Mouse (Mus musculus): ENCODE measurements around the gene Rps12-ps3. TPM values are rescaled to one million over a fixed set of nuclear protein-coding genes. Genes with fewer than 3 reads are reported as not detected.

The Rps12-ps3 gene
- 13.0 and 25.1 TPM in 2 replicates for polyA plus RNA-seq (2015; fragmentation: Nextera tagmentation; extraction: Ambion mirVana)

DNA sequence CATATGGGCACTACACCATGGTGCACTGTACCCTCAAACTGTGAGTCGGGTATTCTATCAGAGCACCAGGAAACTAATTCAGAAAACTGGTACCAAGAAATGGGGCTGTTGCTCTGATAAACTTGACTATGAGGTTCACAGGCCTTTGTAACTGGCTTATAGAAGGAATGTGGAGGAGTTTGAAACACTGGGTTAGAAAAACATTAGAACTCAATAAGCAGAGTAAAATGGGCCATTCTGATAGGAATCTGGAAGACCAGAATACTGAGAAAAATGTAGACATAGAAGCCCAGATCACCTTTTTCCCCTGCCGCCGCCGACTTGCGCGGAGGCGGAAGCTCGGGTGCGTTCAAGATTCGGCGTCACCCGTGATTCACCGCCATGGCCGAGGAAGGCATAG is at the start of gene Rps12-ps3:
Gene Rps12-ps3, plus strand, starts transcription at position 301 of the 400 bp plus-strand sequence.
- no peak for ATAC-seq (ENCODE audit: low FRiP score, low TSS enrichment)
- Histone ChIP-seq H3K27ac (replicated peaks) (no peak within 1 kb of the TSS), H3K9ac (ENCODE audit: low read length) (no peak within 1 kb of the TSS), H3K4me2 (replicated peaks; ENCODE audit: low read depth) (no peak within 1 kb of the TSS), H3K36me3 (ENCODE audit: control insufficient read depth, insufficient read depth, low read length) (no peaks in the 10 kb centered on the region), H3K4me1 (replicated peaks; ENCODE audit: control insufficient read depth, insufficient read depth) (no peaks in the 10 kb centered on the region), H3K4me3 (ENCODE audit: low read depth, low read length) (no peak within 1 kb of the TSS), H3K9me3 (ENCODE audit: control insufficient read depth, low read length) (no peaks in the 10 kb centered on the region), H3K27me3 (ENCODE audit: control insufficient read depth, insufficient read depth, low read length) (no peaks in the 10 kb centered on the region)
- DNase-seq (ENCODE audit: low spot score) = no peak
- 98% methylated on average over 9 of the region's 14 CpGs for WGBS
- TF ChIP-seq EP300 (optimal IDR thresholded peaks at IDR 0.05) (no peak), CTCF (IDR thresholded peaks at IDR 0.05; ENCODE audit: low read depth) (no peak)

DNA sequence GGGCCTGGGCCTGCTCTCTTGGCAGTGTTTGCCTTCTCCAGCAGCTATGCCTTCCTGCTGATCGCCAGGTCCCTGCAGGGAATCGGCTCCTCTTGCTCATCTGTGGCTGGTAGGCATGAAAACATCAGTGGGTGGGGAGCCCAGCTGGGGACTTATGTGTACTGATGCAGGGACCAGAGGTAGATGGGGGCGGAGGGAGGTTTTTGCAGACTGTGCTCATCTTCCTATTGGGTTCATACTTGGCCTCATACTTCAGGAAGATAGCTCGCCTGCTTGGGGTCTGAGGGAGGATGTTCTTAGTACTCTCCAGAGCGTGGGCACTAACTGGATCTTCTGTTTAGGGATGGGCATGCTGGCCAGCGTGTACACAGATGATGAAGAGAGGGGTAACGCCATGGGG is 48.9 kb upstream of the Rps12-ps3 start:
- WGBS = 88% methylated on average over 7 of the region's 7 CpGs
- TF ChIP-seq EP300 (optimal IDR thresholded peaks at IDR 0.05) (no peak), CTCF (IDR thresholded peaks at IDR 0.05; ENCODE audit: low read depth) (no peak)
- ATAC-seq (ENCODE audit: low FRiP score, low TSS enrichment) (no peak), DNase-seq (ENCODE audit: low spot score) (no peak)
- no peaks in the 10 kb centered on the region for H3K4me1 ChIP-seq (replicated peaks; ENCODE audit: control insufficient read depth, insufficient read depth)
- H3K4me2 ChIP-seq (replicated peaks; ENCODE audit: low read depth) = no peak overlapping the region
- no peak overlapping the region for H3K4me3 ChIP-seq (ENCODE audit: low read depth, low read length)
- H3K9ac ChIP-seq (ENCODE audit: low read length) = no peak overlapping the region
- H3K27me3 ChIP-seq (ENCODE audit: control insufficient read depth, insufficient read depth, low read length) = no peaks in the 10 kb centered on the region
- H3K27ac ChIP-seq (replicated peaks) = no peak overlapping the region
- H3K36me3 ChIP-seq (ENCODE audit: control insufficient read depth, insufficient read depth, low read length) = no peaks in the 10 kb centered on the region
- no peaks in the 10 kb centered on the region for H3K9me3 ChIP-seq (ENCODE audit: control insufficient read depth, low read length)

DNA sequence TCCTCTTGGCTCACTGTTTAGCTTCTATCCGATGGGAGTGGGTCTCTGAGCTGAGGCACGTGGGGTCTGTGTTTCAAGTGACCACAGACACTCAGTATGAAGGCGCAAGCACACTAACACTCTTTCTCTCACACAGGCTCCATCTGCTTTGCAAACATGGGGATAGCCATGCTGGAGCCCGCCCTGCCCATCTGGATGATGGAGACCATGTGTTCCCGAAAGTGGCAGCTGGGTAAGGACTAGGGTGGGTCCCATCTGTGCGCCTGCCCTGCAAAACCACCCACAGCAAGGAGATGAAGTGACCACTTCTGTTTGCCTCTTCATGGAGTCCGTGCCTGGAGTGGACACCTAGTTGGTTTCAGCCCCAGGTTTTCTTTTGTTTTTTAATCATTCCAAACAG is 45.7 kb upstream of the Rps12-ps3 start:
- Histone ChIP-seq H3K9ac (ENCODE audit: low read length) (no peak overlapping the region), H3K4me1 (replicated peaks; ENCODE audit: control insufficient read depth, insufficient read depth) (no peaks in the 10 kb centered on the region), H3K9me3 (ENCODE audit: control insufficient read depth, low read length) (no peaks in the 10 kb centered on the region), H3K27me3 (ENCODE audit: control insufficient read depth, insufficient read depth, low read length) (no peaks in the 10 kb centered on the region), H3K36me3 (ENCODE audit: control insufficient read depth, insufficient read depth, low read length) (no peaks in the 10 kb centered on the region), H3K4me2 (replicated peaks; ENCODE audit: low read depth) (no peak overlapping the region), H3K4me3 (ENCODE audit: low read depth, low read length) (no peak overlapping the region), H3K27ac (replicated peaks) (no peak overlapping the region)
- TF ChIP-seq CTCF (IDR thresholded peaks at IDR 0.05; ENCODE audit: low read depth) (no peak), EP300 (optimal IDR thresholded peaks at IDR 0.05) (no peak)
- DNase-seq (ENCODE audit: low spot score) (no peak), ATAC-seq (ENCODE audit: low FRiP score, low TSS enrichment) (no peak)
- WGBS = 73% methylated on average over 7 of the region's 7 CpGs

DNA sequence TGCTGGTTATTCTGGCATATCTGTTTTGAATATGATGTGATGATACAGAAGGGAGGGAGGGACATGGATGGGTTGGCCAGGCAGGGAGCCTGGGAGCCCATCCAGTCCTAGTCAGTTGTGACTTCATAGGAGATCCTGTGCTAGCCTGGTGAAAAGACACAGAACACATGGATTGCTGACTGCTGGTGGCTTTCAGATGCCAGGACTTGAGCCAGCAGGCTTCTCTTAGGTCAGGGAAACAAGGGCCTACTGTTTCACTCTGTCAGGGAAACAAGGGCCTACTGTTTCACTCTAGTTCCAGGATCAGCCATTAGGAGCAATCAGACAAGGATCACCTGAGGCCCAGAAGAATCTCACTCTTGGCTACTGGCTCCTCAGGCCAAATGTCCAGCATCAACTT is 41.2 kb upstream of the Rps12-ps3 start:
- ATAC-seq (ENCODE audit: low FRiP score, low TSS enrichment) = no peak
- Histone ChIP-seq H3K27me3 (ENCODE audit: control insufficient read depth, insufficient read depth, low read length) (no peaks in the 10 kb centered on the region), H3K36me3 (ENCODE audit: control insufficient read depth, insufficient read depth, low read length) (no peaks in the 10 kb centered on the region), H3K9me3 (ENCODE audit: control insufficient read depth, low read length) (no peaks in the 10 kb centered on the region), H3K9ac (ENCODE audit: low read length) (no peak overlapping the region), H3K27ac (replicated peaks) (no peak overlapping the region), H3K4me1 (replicated peaks; ENCODE audit: control insufficient read depth, insufficient read depth) (no peaks in the 10 kb centered on the region), H3K4me2 (replicated peaks; ENCODE audit: low read depth) (no peak overlapping the region), H3K4me3 (ENCODE audit: low read depth, low read length) (no peak overlapping the region)
- DNase-seq (ENCODE audit: low spot score) = no peak
- TF ChIP-seq EP300 (optimal IDR thresholded peaks at IDR 0.05) (no peak), CTCF (IDR thresholded peaks at IDR 0.05; ENCODE audit: low read depth) (no peak)

DNA sequence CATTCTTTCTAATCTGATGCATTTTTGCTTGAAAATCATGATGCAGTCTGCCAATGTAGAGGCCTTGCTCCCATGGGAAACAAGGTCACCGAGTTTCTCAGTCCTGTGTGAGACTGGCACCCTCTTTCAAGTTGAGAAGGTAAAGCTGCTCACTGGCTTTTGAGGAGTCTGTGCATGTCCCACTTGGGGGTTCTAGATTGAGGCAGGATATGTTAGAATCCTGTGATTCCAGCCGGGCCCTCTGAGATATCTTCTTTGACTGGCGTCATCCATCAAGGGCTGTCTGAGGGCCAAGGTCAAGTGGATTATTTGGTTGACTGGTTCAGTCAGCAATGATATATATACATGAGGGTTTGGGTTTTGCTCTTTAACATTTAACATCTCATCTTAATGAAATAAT is 40.1 kb upstream of the Rps12-ps3 start:
- no peak for ATAC-seq (ENCODE audit: low FRiP score, low TSS enrichment)
- TF ChIP-seq EP300 (optimal IDR thresholded peaks at IDR 0.05) (no peak), CTCF (IDR thresholded peaks at IDR 0.05; ENCODE audit: low read depth) (no peak)
- H3K9me3 ChIP-seq (ENCODE audit: control insufficient read depth, low read length) = no peaks in the 10 kb centered on the region
- no peaks in the 10 kb centered on the region for H3K4me1 ChIP-seq (replicated peaks; ENCODE audit: control insufficient read depth, insufficient read depth)
- DNase-seq (ENCODE audit: low spot score) = no peak
- no peak overlapping the region for H3K4me2 ChIP-seq (replicated peaks; ENCODE audit: low read depth)
- no peak overlapping the region for H3K27ac ChIP-seq (replicated peaks)
- no peaks in the 10 kb centered on the region for H3K27me3 ChIP-seq (ENCODE audit: control insufficient read depth, insufficient read depth, low read length)
- H3K4me3 ChIP-seq (ENCODE audit: low read depth, low read length) = no peak overlapping the region
- no peaks in the 10 kb centered on the region for H3K36me3 ChIP-seq (ENCODE audit: control insufficient read depth, insufficient read depth, low read length)
- H3K9ac ChIP-seq (ENCODE audit: low read length) = no peak overlapping the region
- WGBS = 67% methylated on average over 3 of the region's 3 CpGs

DNA sequence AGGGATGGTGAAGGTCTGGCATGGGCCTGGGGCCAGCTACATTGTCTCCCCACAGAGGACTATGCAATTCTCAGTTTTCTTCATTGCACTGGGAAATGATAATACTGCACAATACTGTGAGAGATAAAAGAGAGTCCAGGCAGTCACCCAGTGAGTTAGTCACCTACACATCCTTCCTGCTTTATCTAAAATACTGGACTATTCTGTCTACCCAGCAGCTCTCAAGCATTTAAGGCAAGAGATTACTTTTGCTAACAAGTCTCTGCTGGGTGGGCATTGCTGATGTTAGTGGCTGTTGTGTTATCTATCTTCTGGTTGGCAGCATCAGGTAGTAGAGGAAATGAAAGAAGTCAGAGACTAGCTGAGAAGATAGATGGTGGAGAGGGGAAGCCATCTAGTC is 33.0 kb upstream of the Rps12-ps3 start:
- Histone ChIP-seq H3K9ac (ENCODE audit: low read length) (no peak overlapping the region), H3K4me1 (replicated peaks; ENCODE audit: control insufficient read depth, insufficient read depth) (no peaks in the 10 kb centered on the region), H3K36me3 (ENCODE audit: control insufficient read depth, insufficient read depth, low read length) (no peaks in the 10 kb centered on the region), H3K27me3 (ENCODE audit: control insufficient read depth, insufficient read depth, low read length) (no peaks in the 10 kb centered on the region), H3K9me3 (ENCODE audit: control insufficient read depth, low read length) (no peaks in the 10 kb centered on the region), H3K4me2 (replicated peaks; ENCODE audit: low read depth) (no peak overlapping the region), H3K4me3 (ENCODE audit: low read depth, low read length) (no peak overlapping the region), H3K27ac (replicated peaks) (no peak overlapping the region)
- no peak for ATAC-seq (ENCODE audit: low FRiP score, low TSS enrichment)
- no peak for DNase-seq (ENCODE audit: low spot score)
- TF ChIP-seq EP300 (optimal IDR thresholded peaks at IDR 0.05) = no peak
- TF ChIP-seq CTCF (IDR thresholded peaks at IDR 0.05; ENCODE audit: low read depth) = no peak
